Mouse (Mus musculus) cortical plate, adult 2 months (tissue): ENCODE measurements around the gene Otop1.

Source experiments
- CTCF ChIP-seq: fragments of 200-500 bp; IDR thresholded peaks from 2 replicates; pipeline ENCODE4 v1.5.1; 2011; ENCODE audit warnings: mild to moderate bottlenecking, control low read depth, low read length; ENCODE audit not compliant: insufficient read depth; ENCODE audit errors: extremely low read depth
- POLR2A ChIP-seq: fragments of 200-500 bp; IDR thresholded peaks from 2 replicates; pipeline ENCODE4 v1.6.1; 2011; ENCODE audit warnings: mild to moderate bottlenecking, low read length, control low read depth; ENCODE audit not compliant: insufficient read depth; ENCODE audit errors: extremely low read depth

- TF ChIP-seq CTCF (no peak), POLR2A (no peak)
Measured at GRCm38 (mm10) chr5:38273831-38274230, 1.9 kb upstream of the Otop1 start.
